Mouse (Mus musculus): ENCODE results near the gene Sox5. TPM values are rescaled to one million over a fixed set of nuclear protein-coding genes. Genes with fewer than 3 reads are reported as not detected.

The Sox5 gene
- total RNA-seq (2012; rRNA removed) (0.08 and 0.21 TPM in 2 replicates), total RNA-seq (2014; rRNA removed) (0.46 and 0.90 TPM in 2 replicates), polyA plus RNA-seq (2012; ENCODE audit: insufficient read length, low read depth) (0.29 and 0.47 TPM in 2 replicates)

DNA sequence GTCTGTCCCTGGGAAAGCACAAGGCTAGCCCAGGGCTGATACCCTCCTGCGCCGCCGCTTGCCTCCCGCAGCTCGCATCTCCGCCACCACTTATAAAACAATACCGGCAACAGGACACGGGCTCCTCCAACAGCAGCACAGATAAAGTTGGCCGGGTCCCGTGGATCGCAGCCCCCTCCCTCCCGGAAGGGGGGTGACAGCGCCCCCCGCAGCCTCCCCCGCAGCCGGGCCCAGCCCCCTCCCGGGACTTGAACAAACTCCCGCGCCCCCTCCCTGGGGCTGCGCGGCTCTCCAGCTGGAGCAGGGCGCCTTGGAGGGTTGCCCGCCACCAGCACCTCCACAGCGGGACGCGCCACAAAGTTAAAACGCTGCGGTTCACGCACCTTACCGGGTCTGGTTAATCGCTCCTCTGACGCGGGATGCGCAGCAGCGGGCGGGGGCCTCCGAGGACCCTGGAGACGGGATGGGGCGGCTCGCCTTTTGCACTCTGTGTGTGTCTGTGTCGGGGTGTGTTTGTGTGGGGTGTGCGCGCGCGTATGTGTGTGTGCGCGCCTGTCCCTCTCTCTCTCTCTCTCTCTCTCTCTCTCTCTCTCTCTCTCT is at the start of gene Sox5:
TSS of gene Sox5 (minus strand) at position 547 of the 600 bp plus-strand sequence.
- TF ChIP-seq UBTF (IDR thresholded peaks at IDR 0.05; ENCODE audit: low read depth, low read length) (no peak), JUND (conservative IDR thresholded peaks at IDR 0.05; ENCODE audit: low read depth, low read length) (no peak), MAX (IDR thresholded peaks at IDR 0.05; ENCODE audit: low read length) (no peak), TCF12 (IDR thresholded peaks at IDR 0.05; ENCODE audit: low read depth, low read length) (no peak), MAZ (IDR thresholded peaks at IDR 0.05; ENCODE audit: low read depth, low read length) (no peak), ETS1 (conservative IDR thresholded peaks at IDR 0.05; ENCODE audit: low read depth, low read length) (no peak), RCOR1 (conservative IDR thresholded peaks at IDR 0.05; ENCODE audit: low read depth, low read length) (no peak), RAD21 (IDR thresholded peaks at IDR 0.05; ENCODE audit: low read depth, low read length) (no peak), KAT2A (IDR thresholded peaks at IDR 0.05; ENCODE audit: insufficient replicate concordance, low read length) (no peak), SMC3 (IDR thresholded peaks at IDR 0.05; ENCODE audit: low read depth, low read length) (no peak), TBP (conservative IDR thresholded peaks at IDR 0.05; ENCODE audit: low read depth, low read length) (no peak), MAFK (IDR thresholded peaks at IDR 0.05; ENCODE audit: insufficient replicate concordance, low read length) (no peak), JUN (IDR thresholded peaks at IDR 0.05; ENCODE audit: insufficient read depth, low read depth, low read length) (no peak), CHD1 (IDR thresholded peaks at IDR 0.05; ENCODE audit: low read depth, low read length) (no peak)
- dilution Hi-C loops (cut with MboI; ENCODE audit: extremely low pct_ligation_motif_present, extremely low pct_unique_long_range_greater_than_20kb, low sequenced_read_pairs) (no loop called here), in situ Hi-C loops (cut with MboI; ENCODE audit: low pct_ligation_motif_present, low pct_unique_long_range_greater_than_20kb, low sequenced_read_pairs) (no loop called here)
- Histone ChIP-seq H3K79me2 (replicated peaks; ENCODE audit: control insufficient read depth, extremely low read depth, insufficient read depth, poor library complexity, severe bottlenecking) (no peaks in the 10 kb centered on the region), H3K4me2 (ENCODE audit: insufficient read depth, low read depth, poor library complexity, severe bottlenecking) (peak within 1 kb of the TSS; percentile 99), H3K36me3 (replicated peaks in 1 of 2; ENCODE audit: control insufficient read depth in 1 of 2, insufficient read depth in 1 of 2, low read length in 1 of 2) (no peaks in the 10 kb centered on the region), H3K4me1 (ENCODE audit: control insufficient read depth in 1 of 2, insufficient read depth in 2 of 2) (peaks cover 0 to 7% of the 10 kb centered on the region in 2 experiments; a peak in 2 of 4 replicates), H3K4me3 (replicated peaks in 1 of 3; ENCODE audit: low read depth in 2 of 3, low read length in 2 of 3, poor library complexity in 1 of 3) (peak within 1 kb of the TSS; percentile 22 to 57 (median 48)), H3K9ac (ENCODE audit: insufficient read depth, low read depth) (peak within 1 kb of the TSS; percentile 19; the same call in 1 of the 2 replicates), H3K27ac (ENCODE audit: insufficient read depth, low read depth) (no peak within 1 kb of the TSS), H3K9me3 (replicated peaks; ENCODE audit: low read length) (no peaks in the 10 kb centered on the region), H3K27me3 (replicated peaks) (no peaks in the 10 kb centered on the region)
- no peak for DNase-seq (ENCODE audit: extremely low read depth)

DNA sequence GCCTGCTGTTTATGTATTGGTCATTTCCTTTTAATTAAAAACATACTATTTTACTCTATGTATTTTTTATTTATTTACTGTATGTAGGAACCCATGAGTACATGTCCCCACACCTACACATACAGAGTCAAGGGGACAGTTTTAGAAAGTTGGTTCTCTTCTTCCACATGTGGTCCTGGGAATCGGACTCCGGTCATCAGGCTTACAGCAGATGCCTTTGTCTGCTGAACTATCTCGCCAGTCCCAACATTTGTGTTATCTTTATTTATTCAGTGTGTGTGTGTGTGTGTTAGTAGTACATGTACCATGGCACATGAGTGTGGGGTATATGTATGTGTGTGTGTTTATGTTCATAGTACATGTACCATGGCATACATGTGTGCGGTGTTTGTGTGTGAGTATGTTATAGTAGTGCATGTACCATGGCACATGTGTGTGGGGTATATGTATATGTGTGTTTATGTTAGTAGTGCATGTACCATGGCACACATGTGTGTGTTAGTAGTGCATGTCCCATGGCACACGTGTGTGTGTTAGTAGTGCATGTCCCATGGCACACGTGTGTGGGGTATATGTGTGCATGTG is 43.3 kb upstream of the Sox5 start:
- H3K36me3 ChIP-seq (replicated peaks in 1 of 2; ENCODE audit: control insufficient read depth in 1 of 2, insufficient read depth in 1 of 2, low read length in 1 of 2): no peaks in the 10 kb centered on the region
- no peak overlapping the region for H3K4me3 ChIP-seq (replicated peaks in 1 of 3; ENCODE audit: low read depth in 2 of 3, low read length in 2 of 3, poor library complexity in 1 of 3)
- in situ Hi-C loops (cut with MboI; ENCODE audit: low pct_ligation_motif_present, low pct_unique_long_range_greater_than_20kb, low sequenced_read_pairs): no loop called here
- dilution Hi-C loops (cut with MboI; ENCODE audit: extremely low pct_ligation_motif_present, extremely low pct_unique_long_range_greater_than_20kb, low sequenced_read_pairs): no loop called here
- no peak overlapping the region for H3K27ac ChIP-seq (ENCODE audit: insufficient read depth, low read depth)
- H3K4me1 ChIP-seq (ENCODE audit: control insufficient read depth in 1 of 2, insufficient read depth in 2 of 2): peaks cover 4 to 13% of the 10 kb centered on the region in 2 experiments
- H3K9me3 ChIP-seq (replicated peaks; ENCODE audit: low read length): no peaks in the 10 kb centered on the region
- no peak for DNase-seq (ENCODE audit: extremely low read depth)
- H3K79me2 ChIP-seq (replicated peaks; ENCODE audit: control insufficient read depth, extremely low read depth, insufficient read depth, poor library complexity, severe bottlenecking): no peaks in the 10 kb centered on the region
- TF ChIP-seq MAX (IDR thresholded peaks at IDR 0.05; ENCODE audit: low read length) (no peak), EP300 (IDR thresholded peaks at IDR 0.05; ENCODE audit: low read length) (no peak), CTCF (conservative IDR thresholded peaks at IDR 0.05 in 1 of 2, IDR thresholded peaks at IDR 0.05 in 1 of 2; ENCODE audit: low read depth in 2 of 2, low read length in 2 of 2) (no peak), RCOR1 (conservative IDR thresholded peaks at IDR 0.05; ENCODE audit: low read depth, low read length) (no peak), JUN (IDR thresholded peaks at IDR 0.05; ENCODE audit: insufficient read depth, low read depth, low read length) (no peak), KAT2A (IDR thresholded peaks at IDR 0.05; ENCODE audit: insufficient replicate concordance, low read length) (no peak), SMC3 (IDR thresholded peaks at IDR 0.05; ENCODE audit: low read depth, low read length) (no peak), ETS1 (conservative IDR thresholded peaks at IDR 0.05; ENCODE audit: low read depth, low read length) (no peak), E2F4 (IDR thresholded peaks at IDR 0.05; ENCODE audit: insufficient replicate concordance, low read depth, low read length) (no peak), MYC (IDR thresholded peaks at IDR 0.05; ENCODE audit: low read depth, low read length) (no peak), USF2 (conservative IDR thresholded peaks at IDR 0.05; ENCODE audit: low read depth, low read length) (no peak), HCFC1 (IDR thresholded peaks at IDR 0.05; ENCODE audit: low read depth, low read length) (no peak), NRF1 (IDR thresholded peaks at IDR 0.05; ENCODE audit: low read depth, low read length) (no peak), MAZ (IDR thresholded peaks at IDR 0.05; ENCODE audit: low read depth, low read length) (no peak), UBTF (IDR thresholded peaks at IDR 0.05; ENCODE audit: low read depth, low read length) (no peak), ELF1 (IDR thresholded peaks at IDR 0.05; ENCODE audit: low read depth, low read length) (no peak), PAX5 (IDR thresholded peaks at IDR 0.05; ENCODE audit: low read length) (no peak), RAD21 (IDR thresholded peaks at IDR 0.05; ENCODE audit: low read depth, low read length) (no peak)
- H3K9ac ChIP-seq (ENCODE audit: insufficient read depth, low read depth): no peak overlapping the region
- H3K4me2 ChIP-seq (ENCODE audit: insufficient read depth, low read depth, poor library complexity, severe bottlenecking): no peak overlapping the region
- no peaks in the 10 kb centered on the region for H3K27me3 ChIP-seq (replicated peaks)

Data from CH12.LX (cell line).